Mouse (Mus musculus) spleen, adult 2 months (tissue): ENCODE measurements around the gene Fam184b.

ENCODE experiments used
- CTCF ChIP-seq: fragments of 200-500 bp; IDR thresholded peaks from 2 replicates; pipeline ENCODE4 v1.5.1; 2011; ENCODE audit warnings: mild to moderate bottlenecking, inconsistent platforms; ENCODE audit not compliant: insufficient read depth, insufficient read length, insufficient replicate concordance; ENCODE audit errors: extremely low read depth
- POLR2A ChIP-seq: fragments of 200-500 bp; IDR thresholded peaks from 2 replicates; pipeline ENCODE4 v1.6.1; 2011; ENCODE audit warnings: low read depth, low read length, inconsistent platforms

- no peak for TF ChIP-seq POLR2A
- TF ChIP-seq CTCF = no peak
Measured at GRCm38 (mm10) chr5:45565829-45566228, 73.6 kb downstream of the Fam184b start.
